Mouse (Mus musculus): ENCODE measurements around the gene Gm17949.

DNA sequence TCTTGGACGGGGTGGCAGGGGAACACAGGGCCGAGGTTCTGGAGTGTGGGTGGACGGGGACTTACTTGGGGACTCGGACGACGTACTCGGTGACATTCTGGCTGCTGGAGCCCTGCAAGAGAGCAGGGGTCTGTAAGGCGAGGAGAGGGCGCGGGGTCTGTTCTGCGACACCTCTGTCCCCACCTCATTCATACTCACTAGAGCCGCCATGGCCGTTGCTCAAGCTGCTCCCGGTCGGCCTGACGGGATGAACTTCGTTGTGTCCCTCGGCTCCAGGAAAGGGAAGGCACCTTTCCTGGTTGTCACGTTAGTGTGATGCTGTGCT lies 396 bp upstream of the Gm17949 start:
- TF ChIP-seq CTCF (IDR thresholded peaks at IDR 0.05) (no peak), EP300 (IDR thresholded peaks at IDR 0.05) (no peak)

Data from lung, postnatal 0 days (tissue).